Mouse (Mus musculus) layer of hippocampus, adult 2 months (tissue): ENCODE data around the gene Zfp365. TPM values are rescaled to one million over a fixed set of nuclear protein-coding genes. Genes with fewer than 3 reads are reported as not detected.

ENCODE experiments used
- DNase-seq, 2 experiments: peaks; one replicate each; pipeline ENCODE4 v3.0.0; 2022; ENCODE audit warnings: low spot score in 2 of 2
- H3K27ac ChIP-seq: fragments of 200-600 bp; 2 replicates; pipeline ENCODE4 v1.8.1; 2022
- H3K4me3 ChIP-seq: fragments of 200-600 bp; 2 replicates; pipeline ENCODE4 v1.8.1; 2022; ENCODE audit warnings: mild to moderate bottlenecking
- CTCF ChIP-seq: fragments of 200-600 bp; conservative IDR thresholded peaks from 2 replicates; pipeline ENCODE4 v1.8.1; 2022; ENCODE audit warnings: antibody characterized with exemption, mild to moderate bottlenecking, moderate library complexity
- total RNA-seq, 2 experiments: library from RNA; stranded (reverse); gene quantifications; 2 replicates each; pipeline ENCODE4 v1.2.3; 2021

Zfp365 gene
- total RNA-seq, 2 experiments from 2014 or later: 248 to 257 TPM

DNA sequence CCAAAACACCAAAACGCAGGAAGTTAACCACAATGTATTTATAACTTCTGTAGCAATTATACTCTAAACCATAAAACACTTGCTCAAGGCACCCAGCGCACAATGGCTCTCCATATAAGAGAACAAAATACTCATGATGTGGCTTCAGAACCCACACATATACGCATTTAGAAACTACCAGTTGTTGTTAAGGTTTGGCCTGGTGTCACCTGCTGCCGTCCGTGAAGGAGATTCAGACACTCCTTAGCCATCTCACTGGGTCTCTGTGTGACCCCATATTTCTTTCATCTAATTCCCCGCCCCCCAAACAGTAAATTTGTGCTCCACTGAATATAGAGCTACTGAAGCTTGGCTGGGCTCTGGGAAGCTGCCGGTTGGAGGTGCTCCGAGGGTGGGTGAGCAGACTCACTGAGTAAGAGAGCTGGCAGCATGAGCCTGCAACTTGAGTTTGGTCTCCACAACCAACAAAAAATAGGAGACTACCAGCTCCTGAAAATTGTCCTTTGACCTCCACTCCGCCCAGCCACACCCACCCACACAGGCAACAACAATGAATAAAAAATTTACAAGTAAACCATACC, 14.0 kb downstream of the Zfp365 start:
- no peak for DNase-seq

DNA sequence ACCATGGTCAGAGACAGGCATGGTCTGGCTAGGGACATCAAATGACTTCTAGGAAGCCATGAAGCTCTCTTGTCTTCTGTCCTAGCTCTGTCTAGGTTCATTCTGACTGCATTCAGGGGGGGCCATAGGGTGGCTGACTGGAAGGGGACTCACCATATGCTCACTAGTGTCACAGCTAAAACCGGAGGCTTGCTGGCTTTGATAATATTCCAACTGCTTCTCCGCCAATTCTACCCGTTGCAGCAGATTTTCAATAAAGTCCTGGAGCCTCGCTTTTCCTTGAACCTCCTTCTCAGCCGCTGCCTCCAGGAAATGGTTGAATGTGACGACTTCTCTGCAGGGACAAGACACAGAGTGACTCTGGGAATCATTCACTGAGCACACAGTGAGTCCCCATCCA, 15.2 kb downstream of the Zfp365 start:
- no peak for DNase-seq
- H3K4me3 ChIP-seq: no peak overlapping the region
- H3K27ac ChIP-seq: 0 out of 2 replicates have a peak overlapping the region, but pooled peaks have one; percentile 56
- no peak for TF ChIP-seq CTCF

More for the DNA sequence above, 14.0 kb downstream of the Zfp365 start:
- TF ChIP-seq CTCF: no peak
- Histone ChIP-seq H3K27ac (peak overlapping the region; percentile 56), H3K4me3 (no peak overlapping the region)

DNA sequence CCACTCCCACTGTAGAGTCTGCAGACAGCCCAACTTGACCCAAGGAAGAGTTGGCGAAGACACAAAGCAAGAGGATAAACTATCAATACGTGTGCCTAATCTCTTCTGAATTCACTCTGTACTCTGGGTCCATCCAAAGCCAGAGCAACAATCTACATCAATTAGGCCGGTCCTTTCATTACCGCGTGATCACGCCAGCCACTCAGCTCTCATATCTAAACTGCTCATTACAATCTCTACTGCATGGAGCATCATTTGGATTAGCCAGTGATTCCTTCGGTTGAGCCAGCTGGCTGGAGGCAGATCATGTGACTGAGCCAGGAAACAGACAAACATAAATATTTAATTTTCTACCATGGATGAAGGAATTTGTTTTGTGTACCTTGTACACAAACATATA, 17.8 kb downstream of the Zfp365 start:
- TF ChIP-seq CTCF: no peak
- no peak overlapping the region for H3K4me3 ChIP-seq
- no peak for DNase-seq
- H3K27ac ChIP-seq: peak overlapping the region; percentile 82; the same call in 1 of the 2 replicates

DNA sequence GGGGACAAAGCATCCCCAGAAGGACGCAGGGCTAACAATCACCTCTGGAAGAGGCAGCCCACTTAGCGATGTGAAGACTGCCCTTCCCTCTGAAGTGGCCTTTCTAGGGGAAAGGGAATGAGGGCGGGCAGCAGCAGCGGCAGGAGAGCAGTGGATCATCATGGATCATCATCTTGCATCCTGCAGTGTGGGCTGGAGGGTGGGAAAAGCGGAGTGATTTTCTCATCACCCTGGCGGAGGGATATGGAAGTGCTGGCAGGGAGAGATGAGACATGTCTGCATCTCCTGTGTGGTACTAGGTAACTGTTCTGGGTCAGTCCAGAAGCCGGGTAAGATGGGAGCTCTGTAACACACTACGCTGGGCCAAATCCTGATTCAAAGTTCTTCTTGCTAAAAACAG, 18.4 kb downstream of the Zfp365 start:
- Histone ChIP-seq H3K4me3 (no peak overlapping the region), H3K27ac (peak overlapping the region; percentile 82)
- TF ChIP-seq CTCF: peak; percentile 56
- DNase-seq: no peak

DNA sequence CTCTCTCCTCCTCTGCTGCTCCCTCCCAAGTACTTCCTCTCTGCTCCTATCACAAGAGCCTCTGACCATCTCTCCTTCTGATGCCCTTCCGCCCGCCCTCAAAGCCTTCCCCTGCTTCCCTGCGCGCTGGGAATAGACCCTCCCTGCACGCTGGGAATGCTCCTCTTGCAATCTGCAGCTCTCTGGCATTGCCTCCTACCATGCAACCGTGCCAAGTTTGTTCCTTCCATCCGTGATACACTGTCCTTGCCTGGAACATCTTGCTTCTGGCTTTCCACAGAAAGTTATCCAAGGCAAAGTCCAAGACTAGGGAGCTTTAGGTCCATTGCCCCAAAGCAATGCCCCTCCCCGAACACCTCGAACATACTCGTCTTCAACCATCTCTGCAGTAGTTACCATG, 19.2 kb downstream of the Zfp365 start:
- Histone ChIP-seq H3K4me3 (no peak overlapping the region), H3K27ac (peak overlapping the region; percentile 82)
- no peak for TF ChIP-seq CTCF
- DNase-seq: peak in 1 of 2 experiments; percentile 48

DNA sequence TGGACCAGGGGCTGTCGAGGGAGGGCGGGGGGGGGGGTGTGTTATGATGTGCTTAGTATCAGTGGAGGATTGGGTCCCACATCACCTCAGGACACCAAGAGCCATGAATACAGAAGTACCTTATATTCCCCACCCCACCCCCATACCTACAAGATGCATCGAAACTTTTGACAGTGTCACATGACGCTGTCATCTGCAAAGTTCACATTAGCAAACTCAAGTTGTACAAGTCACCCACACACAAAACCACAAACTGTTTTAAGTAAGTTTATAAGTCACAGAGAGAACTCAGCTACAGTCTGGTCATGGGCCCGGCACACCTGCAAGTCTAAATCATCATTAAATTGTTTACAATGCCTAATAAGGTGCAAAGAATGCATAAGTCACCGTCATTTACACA, 21.3 kb downstream of the Zfp365 start:
- Histone ChIP-seq H3K4me3 (no peak overlapping the region), H3K27ac (no peak overlapping the region)
- no peak for DNase-seq
- TF ChIP-seq CTCF: no peak

DNA sequence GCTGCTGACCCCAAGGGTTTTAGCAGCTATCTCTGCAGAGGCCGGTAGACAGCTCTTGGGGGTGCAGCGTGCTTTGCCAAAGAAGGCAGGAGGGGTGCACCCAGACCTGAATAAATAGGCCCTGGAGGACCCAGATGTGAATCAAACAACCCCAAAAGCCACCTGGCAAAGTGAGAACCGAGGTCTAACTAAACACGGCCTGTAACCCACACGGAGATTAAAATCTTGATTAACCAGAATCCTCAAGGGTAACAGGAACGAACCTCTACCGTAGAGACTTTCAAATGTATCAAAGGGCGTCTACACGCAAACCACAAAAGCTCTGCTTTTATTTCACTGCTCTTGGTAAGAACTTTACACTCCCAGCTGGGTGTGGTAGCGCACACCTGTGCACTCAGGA, 24.5 kb downstream of the Zfp365 start:
- TF ChIP-seq CTCF: no peak
- Histone ChIP-seq H3K4me3 (no peak overlapping the region), H3K27ac (no peak overlapping the region)
- no peak for DNase-seq

DNA sequence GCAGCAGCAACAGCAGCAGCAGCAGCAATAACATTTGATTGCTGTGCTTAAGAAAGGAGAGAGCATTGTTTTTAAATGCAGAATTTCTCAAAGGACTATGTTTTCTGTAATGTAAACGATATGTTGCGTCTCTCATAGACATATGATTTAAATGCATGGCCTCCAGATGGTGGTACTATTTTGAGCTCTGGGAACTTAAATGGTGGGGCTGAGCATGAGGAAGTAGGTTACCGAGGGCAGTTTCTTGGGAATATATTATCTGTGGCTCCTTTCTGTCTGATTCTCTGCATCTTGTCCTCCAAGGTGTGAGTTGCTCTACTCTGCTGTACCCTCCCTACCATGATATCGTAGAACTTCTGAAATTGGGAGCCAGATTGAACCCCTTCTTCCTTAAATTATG, 31.8 kb downstream of the Zfp365 start:
- no peak for DNase-seq
- no peak for TF ChIP-seq CTCF
- Histone ChIP-seq H3K4me3 (no peak overlapping the region), H3K27ac (no peak overlapping the region)

DNA sequence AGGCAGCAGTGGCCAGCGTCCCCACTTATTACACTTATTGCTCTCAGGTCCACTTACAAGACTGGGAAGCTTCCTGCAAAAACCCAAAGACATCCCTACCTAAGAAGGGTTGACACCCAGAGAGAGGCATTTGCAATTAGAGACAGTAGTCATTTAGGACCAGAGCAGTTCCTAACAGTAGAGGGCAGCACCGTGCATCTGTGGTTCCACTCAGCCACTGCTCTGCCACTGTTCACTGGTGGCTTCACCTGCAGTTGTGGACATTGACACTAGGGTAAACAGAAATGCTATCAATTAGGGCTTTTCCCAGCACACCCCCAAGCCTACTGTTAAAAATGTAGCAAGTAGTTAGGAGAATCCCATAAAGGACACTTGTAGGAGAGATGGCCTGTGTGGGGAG, 40.7 kb downstream of the Zfp365 start:
- peak; percentile 74 to 78 for DNase-seq
- H3K4me3 ChIP-seq: no peak overlapping the region
- peak; percentile 96 for TF ChIP-seq CTCF
- no peak overlapping the region for H3K27ac ChIP-seq

DNA sequence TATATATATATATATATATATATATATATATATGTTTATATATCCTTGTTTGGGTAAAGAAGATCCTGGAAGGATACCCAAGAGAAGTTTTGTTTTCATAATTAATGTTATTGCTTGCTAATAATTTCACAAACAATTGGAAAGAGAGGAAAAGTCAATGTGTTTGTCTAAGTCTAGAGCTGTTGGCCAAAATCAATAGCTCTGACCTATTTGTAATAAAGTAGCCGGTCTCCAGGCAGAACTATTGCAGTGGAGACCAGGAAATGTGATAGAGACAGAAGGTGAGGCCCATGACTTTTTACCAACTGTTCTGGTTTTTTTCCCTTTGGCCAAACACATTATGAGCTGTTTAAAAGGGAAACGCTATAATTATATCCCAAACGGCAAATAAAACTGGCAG, 44.2 kb downstream of the Zfp365 start:
- no peak for TF ChIP-seq CTCF
- DNase-seq: no peak
- Histone ChIP-seq H3K4me3 (no peak overlapping the region), H3K27ac (no peak overlapping the region)

DNA sequence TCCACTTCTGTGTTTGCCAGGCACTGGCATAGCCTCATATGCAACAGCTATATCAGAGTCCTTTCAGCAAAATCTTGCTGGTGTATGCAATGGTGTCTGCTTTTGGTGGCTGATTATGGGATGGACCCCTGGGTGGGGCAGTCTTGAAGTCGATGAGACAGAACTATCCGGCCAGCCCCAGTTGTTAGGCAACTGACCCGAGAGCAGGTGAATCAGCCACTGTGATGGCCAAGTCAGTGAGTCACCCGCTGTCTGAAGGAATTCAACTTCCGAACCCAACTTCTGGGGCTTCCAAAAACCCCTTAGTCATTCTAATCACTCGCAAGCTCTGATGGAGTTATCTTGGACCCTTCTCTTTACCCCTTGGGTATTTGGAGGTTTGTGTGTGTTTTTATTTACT, 46.6 kb downstream of the Zfp365 start:
- no peak overlapping the region for H3K27ac ChIP-seq
- no peak for TF ChIP-seq CTCF
- no peak for DNase-seq
- no peak overlapping the region for H3K4me3 ChIP-seq

DNA sequence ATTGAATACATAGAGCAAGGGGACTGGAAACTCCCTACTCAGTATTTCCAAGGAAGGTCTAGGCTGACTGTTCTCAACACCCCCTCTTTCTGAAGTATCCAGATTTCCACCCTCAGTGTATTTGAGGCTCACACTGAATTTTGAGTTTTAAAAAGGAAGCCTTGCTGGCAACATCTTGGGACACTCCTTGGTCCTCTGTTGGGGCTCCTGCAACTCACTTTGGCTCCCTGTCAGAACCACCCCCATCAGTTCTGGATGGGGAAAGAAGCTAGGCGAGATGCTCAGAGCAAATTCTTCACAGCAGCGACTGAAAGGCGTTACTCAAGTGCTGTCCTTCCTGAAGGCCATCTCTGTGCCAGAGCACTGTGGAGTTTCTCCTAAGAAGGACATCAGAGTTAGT, 47.4 kb downstream of the Zfp365 start:
- Histone ChIP-seq H3K4me3 (no peak overlapping the region), H3K27ac (no peak overlapping the region)
- DNase-seq: no peak
- TF ChIP-seq CTCF: no peak

DNA sequence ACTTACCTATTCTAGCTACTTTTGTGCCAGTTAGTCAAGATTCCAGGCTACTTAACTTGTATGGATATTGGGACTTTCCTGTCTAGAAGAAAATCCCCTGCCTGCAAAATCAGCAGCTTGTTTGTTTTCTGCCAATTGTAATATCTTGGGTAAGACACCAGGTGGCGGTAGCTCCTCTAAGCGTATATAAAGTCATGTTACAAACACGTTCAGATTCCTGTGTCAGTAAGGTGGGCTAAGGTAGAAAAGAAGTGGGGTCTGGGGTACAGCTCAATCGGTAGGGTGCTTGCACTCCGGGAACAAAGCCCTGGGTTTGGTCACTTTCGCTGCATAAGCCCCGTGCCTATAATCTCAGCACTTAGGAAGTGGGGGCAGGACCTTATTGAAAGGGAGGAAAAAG, 50.1 kb downstream of the Zfp365 start:
- DNase-seq: peak; percentile 17 to 38
- TF ChIP-seq CTCF: peak; percentile 88
- no peak overlapping the region for H3K27ac ChIP-seq
- no peak overlapping the region for H3K4me3 ChIP-seq

DNA sequence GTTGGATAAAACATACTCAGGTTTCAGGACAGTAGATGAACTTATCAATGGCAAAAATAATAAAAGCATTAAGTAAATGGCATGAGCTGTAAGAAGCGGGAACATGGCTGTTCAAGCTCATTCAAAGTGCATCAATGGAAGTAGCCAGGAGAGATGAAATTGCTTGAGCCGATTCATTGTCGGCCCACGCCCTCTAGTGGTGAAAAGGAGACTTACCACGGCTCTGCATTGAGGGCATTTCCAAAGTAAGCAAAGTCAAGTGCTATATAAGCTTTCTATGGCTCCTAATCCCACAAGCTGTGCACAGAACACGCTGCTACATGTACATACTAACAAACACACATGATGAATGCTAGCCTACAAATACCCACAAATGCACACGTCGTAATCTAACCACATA, 53.6 kb downstream of the Zfp365 start:
- TF ChIP-seq CTCF: peak; percentile 96
- peak; percentile 76 to 82 for DNase-seq
- Histone ChIP-seq H3K4me3 (no peak overlapping the region), H3K27ac (no peak overlapping the region)

DNA sequence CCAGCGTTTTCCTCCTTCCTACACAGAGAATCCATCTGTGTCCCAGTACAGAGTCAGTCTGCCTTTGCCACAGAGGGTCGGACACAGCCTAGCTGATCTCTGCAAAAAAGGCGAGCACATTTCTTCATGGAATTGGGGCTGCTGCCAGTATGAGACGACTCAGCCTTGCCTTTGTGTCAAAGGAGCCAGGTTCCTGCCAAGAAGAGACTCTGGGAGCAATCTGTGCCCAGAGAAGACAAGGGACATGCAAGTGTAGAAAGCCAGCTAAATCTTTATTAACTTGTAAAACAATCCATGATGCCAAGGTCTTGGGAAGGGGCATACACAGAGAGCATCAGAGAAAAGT, 54.9 kb downstream of the Zfp365 start:
- Histone ChIP-seq H3K27ac (no peak overlapping the region), H3K4me3 (no peak overlapping the region)
- DNase-seq: no peak
- TF ChIP-seq CTCF: no peak
